Mouse (Mus musculus) thymus, postnatal 10 days (tissue): Measurements from ENCODE around the gene Gm20695.
A peak's percentile ranks its signal among the peaks of the same experiment; 100 is the strongest.

ENCODE experiments used
- DNase-seq, 2 experiments: peaks; one replicate each; pipeline ENCODE4 v3.0.0; 2021; ENCODE audit warnings: low spot score in 2 of 2

The Gm20695 gene

DNA sequence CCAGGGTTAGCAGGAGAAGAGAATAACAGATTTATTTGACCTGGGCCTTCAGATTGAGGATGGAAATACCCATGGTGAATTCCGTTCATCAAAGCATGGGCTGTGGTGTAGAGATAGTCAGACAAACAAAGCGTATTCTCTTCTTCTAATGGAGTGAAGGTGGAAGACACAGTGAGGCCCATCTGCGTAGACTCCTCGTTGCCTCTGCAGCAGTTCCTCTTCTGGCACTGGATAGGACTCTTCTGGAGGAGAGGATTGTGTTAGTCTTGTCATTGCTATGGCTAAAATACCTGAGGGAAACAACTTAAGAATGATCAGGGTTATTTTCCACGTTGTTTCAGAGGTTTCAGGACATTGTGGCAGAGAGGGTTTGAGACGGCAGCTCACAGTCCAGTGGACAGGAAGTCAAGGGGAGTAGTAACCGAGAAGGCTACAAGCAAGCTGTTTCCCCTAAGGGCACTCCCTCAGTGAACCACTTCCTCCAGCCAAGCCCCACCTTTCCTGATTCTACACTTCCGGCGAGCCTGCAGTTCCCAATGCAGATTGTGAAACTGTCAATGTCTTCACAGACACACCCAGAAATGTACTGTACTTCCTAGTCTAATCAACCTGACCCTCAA, 10.8 kb downstream of the Gm20695 start:
- peak; percentile 19 to 32 for DNase-seq

DNA sequence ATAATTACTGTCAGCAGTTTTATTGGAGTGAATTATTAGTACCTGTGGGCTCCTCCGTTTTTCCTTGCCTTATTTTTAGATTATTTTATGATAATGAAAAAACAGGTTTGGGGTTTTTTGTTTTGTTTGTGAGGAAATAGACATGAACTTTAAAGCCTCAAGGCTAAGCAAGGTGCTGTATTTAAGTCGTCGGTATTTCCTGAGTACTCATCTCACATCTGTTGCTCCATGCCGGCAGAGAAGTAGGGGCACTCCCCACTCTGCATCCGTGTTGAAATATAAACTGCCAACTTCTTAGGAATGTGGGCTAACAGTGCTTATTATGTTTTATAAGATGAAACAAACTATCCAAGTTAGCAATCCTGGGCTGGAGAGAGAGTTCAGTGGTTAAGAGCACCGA, 11.6 kb downstream of the Gm20695 start:
- DNase-seq: no peak

DNA sequence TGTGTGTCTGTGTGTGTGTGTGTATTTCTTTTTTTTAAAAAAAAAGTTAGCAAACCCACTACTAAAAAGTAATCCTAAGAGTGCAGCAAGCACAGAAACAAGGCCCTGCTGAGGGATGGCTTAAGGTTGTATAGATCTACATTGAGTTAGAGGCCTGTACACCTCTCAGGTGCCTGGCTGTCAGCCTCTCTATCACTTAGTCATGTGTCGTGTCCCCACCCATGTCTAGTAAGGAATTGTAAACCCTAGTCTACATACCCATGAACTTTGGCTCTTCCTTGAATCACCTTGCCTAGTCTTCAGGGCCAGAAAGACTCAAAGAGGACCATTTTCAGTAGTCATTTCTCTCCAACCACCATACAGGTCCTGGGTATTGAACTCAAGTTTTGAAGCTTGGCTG, 12.1 kb downstream of the Gm20695 start:
- DNase-seq: no peak

DNA sequence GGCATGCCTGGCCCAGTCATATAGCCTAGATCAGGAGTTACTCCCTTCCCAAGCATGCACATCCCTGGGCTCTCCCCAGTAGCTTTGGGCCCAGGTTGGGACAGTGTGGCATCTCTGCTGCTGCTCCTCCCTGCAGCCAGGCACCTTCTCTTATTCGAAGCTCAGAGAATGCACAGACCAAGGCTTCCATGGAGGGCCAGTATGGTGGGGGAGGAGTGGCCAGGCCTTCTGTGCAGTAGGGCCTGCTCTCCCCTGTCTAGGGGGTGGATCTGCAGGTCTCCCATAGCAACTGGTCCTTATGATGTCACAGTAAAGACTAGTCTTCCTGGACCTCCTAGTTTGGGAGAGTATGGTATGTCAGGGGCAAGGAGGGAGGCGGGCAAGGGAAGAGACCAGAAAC, 23.0 kb downstream of the Gm20695 start:
- DNase-seq: no peak

DNA sequence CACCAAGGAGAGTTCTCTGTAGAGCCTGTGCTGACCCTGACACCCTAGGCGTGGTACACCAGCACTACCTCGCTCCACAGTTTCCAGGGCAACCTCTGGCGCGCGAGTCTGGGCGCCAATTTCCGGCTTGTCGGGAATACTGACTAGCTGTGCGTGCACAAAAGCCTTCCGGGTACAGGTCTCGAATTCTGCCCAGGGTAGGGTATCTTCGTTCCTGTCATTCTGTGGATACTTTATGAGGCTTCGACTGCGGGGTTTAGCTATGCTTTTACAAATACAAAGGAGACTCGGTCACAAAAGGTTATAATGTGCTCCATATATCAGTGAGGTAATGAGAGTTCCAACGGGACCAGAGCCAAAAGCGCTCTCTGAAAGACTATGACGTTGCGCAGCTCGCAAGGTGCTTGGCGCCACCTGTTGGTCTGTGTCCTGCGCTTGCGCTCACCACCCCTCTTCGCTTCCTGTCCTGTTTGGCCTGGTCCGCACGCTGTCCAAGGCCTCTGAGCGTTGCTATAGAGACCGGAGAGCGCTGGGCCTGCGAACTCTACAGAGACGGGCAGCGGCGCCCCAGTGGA, 24.2 kb downstream of the Gm20695 start, which contains the start of the genes 1700037C18Rik and Cluap1:
1700037C18Rik (minus strand) TSS at position 153 of the 575 bp plus-strand sequence.
Cluap1 (plus strand) TSS at position 265 of the 575 bp plus-strand sequence.
- DNase-seq: peak; percentile 74 to 82

DNA sequence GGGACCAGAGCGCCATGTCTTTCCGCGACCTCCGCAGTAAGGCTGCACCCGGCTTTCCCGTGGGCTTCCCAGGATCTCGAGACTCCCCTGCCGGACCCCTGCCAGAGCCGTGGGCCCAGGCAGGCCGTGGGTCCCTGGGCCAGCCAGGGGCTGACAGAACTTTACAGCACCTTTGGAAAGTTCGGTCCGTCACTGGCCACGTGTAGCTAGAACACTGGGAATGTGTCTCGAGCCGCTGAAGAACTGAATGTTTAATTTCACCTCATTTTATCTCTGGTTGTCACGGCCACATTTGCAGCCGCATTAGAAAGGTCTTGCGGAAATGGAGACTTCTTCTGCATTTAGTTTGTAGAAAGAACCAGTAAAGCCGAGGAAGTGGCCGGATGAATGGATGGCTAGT, 24.7 kb downstream of the Gm20695 start:
- no peak for DNase-seq

DNA sequence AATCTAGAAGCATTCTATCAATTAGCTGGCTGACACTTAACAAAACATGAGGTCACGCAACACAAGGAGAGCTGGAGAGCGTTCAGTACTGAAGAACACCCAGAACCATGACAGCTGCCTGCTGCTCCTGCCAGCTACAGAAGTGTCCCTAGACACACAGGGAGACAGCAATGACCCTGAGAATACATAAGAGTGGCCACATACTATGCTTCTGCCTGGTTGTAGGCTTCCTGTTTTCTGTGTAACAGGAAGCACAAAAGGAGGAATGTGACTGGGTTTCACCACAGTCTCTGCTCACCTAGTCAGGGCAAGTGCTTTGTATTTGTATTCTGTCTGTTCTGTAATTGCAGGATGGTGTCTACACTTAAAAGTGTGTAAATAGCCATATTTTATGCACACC, 36.3 kb downstream of the Gm20695 start:
- no peak for DNase-seq

DNA sequence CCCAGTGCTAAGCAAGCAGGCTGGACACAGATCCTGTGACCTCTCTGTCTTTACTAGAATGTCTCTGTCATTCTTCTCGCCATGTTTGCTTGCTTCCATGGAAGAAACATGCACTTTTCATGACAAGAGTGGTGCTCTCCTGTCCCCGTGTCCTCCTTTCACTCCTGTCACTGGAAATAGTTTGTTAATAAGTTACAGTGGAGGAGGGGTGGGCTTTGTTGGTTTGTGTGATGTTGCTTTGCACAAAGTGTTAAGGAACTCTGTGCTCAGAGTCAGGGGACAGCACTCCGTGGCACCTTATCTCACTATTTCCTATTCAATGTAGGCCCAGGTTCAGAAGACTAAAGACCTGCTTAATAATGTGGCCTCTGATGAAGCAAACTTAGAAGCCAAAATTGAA, 39.1 kb downstream of the Gm20695 start:
- no peak for DNase-seq

DNA sequence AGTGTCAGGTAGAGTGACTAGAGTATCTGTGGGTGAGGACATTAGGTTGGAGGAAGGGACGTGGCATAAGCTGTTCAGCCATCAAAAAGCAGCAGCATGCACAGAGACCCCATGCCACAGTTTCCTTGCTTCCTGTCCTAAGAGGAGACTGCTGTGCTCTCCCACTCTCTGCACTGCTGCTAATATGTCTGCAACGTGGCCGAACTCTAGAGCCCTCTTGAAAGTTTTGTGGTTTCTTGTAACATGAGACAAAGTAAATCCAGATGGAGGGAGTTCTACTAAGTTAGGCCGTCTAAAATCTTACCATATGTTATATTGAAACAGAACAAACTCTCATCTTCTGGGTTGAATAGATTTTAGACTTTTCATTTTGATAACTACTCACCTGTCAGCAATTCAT, 39.5 kb downstream of the Gm20695 start:
- no peak for DNase-seq

DNA sequence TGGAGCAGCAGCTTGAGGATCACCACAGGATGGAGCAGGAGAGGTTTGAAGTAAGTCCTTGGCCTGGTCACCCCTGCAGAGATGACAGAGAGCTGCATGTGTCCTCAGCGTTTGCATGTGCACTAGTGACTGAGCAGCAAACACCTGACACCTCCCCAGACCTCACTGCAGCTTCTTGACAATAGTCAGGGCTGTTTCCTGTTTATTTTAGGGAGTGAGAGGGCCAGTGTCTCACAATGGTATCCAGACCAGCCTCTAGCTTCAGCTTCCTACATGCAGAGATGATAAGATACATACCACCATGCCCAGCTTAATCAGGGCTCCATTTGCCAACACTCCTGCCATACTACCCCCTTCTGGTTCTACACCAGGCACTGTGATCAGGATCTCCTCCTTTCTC, 44.1 kb downstream of the Gm20695 start:
- no peak for DNase-seq

DNA sequence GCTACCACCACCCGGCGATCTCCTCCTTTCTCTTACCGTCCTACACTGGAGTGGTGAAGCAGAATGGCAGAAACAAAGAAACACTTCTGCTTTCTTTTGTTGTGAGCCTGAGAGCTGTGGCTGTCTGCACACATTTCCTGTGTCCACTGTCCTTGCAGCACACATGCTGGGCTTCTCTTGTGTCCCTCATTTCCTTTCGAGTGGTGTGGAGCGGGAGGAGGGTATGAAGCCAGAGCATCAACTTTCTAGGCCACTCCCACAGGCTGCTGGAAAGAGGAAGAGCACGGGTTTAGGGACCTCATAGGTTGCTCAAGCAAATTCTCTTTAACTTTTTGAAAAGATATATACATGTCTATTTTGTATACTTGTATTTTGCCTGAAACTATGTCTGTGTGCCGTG, 44.7 kb downstream of the Gm20695 start:
- no peak for DNase-seq

DNA sequence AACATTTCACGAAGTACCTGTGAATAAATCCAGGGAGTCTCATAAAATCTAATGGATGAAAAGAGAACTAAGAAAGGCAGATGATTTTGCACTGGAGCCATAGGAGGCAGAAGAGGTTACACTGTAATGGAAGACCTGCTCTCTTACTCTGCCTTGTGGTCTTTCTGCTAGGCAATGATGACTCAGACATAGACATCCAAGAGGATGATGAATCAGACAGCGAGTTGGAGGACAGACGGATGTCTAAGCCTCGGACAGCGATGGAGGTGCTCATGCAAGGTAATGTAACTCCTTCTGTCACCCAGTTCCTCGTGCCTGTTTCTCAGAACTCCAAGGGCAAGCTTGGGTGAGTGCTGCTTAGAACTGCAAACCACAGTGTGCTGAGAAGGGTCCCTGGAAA, 49.1 kb downstream of the Gm20695 start:
- no peak for DNase-seq

DNA sequence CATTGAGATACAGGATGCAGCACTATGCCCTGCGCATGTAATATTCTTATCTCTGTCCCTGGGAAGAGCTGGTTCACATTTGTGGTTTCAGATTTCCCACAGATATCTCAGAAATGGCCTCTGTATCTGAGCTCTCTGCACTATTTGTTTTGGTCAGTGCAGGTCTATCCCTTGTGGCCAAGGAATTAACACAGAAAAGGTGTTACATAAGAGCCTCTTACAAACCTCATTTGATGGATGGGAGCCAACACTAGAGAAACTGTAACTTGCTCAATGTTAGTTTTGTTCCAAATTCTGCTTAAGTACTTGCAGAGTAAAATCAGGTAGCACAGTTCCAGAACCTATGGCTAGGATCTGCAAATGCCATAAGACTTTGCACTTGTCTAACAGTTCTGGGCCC, 49.6 kb downstream of the Gm20695 start:
- DNase-seq: no peak

DNA sequence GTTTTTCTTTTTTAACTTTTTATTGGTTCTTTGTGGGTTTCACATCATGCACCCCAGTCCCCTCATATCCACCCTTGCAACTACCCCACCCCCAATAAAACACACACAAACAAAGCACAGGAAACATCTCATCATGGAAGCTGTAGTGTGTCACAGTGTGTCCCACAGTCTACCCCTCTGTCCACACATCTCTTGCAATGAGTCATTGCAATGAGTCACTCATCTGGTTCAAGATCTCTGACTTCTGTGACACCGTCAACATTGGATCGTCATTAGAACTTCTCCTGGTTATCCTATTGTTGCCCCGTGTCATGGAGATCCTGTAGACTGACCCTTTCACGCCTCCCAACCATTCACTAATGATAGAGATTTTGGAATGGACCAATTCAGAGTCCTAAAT, 50.3 kb downstream of the Gm20695 start:
- DNase-seq: no peak

DNA sequence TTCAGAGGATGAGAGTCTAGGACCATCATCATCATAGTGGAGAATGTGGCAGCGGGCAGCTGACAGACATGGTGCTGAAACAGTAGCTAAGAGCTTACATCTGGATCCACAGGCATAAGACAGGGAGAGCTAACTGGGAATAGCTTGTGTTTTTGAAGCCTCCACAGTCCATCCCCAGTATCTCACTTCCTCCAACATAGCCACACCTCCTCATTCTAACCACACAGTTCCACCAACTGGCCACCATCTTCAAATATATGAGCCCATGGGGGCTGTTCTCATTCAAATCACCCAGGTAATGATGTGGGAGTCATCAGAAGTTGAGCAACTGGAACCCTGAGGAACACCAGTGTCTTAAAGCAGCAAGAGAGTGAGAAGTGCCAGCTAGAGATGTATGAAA, 66.7 kb downstream of the Gm20695 start:
- DNase-seq: no peak

DNA sequence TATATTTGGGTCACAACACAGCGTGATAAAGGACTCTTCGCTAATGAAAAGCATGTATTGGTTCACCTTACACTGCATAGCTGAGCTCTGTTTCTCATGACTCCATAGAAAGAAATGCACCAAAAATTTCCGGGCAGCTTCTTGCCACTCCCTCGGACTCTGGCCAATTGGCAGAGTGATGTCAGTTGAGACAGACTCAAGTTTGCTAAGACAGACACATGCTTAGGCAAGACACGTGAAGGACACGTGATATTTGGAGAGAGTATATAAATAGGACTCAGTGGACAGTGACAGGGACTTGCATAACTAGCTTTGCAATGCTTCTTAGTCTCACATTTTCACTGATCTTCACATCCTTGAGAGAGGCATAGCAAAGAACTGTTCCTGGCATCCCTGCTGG, 71.9 kb downstream of the Gm20695 start:
- DNase-seq: no peak

DNA sequence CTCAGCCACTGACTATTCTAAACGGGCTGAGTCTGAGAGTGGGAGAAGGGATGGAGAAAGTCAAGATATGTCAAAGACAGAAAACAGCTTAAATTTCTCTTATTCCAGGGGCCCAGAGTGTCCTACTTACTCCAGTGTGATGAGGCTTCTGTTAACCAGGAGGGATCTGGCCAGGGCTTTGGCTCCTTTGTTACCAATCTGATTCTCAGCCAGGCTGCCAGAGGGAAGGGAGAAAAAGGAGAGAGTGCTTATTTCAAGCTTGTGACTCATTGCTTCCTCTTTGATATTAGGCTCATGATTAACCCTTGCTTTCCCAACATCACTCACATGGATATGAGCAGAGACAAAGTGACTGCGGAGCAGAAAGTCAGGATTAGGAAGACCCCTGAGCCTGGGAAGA, 74.8 kb downstream of the Gm20695 start:
- DNase-seq: no peak

DNA sequence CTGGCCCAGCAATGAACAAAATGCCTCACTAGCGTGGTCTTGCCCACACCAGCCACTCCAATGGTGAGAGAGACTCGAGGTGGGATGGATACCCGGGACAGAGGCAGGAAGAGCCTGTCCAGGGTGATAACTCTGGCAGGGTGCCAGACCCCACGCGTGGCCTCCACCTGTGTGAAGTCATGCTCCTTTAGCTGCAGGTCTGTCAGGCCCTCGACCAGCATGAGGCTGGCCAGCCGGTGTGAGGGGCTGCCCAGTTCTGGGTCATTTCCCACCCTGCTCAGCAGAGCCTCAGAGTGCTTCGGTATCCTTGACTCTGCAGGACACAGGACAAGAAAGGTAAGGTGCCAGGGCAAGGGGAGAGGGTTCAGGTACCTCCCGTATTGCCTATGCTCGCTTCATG, 80.5 kb downstream of the Gm20695 start:
- DNase-seq: no peak

DNA sequence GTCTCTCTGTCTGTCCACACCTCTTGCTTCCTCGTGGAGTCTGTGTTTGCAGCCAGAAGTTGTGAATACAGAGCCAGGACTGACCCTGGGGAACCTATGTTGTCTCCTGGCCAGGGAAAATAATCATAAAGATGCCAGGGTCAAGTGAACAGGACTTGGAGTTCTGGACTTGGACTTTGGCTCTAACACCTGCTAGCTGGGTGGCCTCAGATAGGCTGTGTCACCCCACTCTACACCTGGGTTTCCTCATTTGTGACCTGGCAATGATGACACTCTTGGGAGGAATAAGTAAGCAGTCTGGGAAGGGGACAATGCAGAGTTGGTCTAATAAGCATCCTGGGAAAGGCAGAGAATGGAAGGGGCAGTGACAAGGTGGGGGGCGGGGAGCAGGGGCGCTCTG, 81.1 kb downstream of the Gm20695 start:
- no peak for DNase-seq
